ENCODE assay signal across 30 mouse cellular contexts in the genomic region with DNA sequence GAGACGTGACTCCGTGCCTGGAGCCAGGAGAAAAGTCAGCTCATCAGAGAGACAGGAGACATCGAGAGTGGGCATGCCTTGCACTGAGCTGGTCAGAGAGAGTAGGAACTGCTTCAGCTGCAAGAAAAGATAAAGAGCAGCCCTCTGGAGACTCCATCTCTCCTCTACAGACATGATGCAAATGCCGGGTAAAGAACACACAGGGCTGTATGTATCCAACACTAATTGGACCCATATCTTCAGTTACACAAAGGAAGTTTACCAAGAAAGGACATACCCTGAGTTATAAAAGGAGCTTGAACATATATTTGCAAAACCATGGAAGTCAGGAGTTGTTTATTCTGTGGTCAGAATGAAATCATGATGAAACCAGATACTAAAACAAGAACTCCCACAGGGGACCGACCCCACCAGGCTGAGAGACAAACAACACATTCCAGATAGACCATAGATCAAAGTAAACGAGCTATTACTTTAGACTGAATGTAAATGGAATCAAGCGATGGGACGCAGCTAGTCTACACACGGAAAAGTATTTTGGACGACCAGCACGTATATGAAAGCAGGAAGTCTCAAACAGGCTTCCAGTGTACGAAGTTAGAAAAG.
DNase-seq lines count a peak whose midpoint lies in the region; ATAC-seq and TF ChIP-seq lines count a peak whose summit lies in the region.
"Had no signal": no experiment of that assay in that cellular context is flagged by ENCODE, and none has a peak within 500 bp of the region (broad histone marks: within the 10 kb centered on the region; RNA-seq: fewer than 3 reads in every experiment).

No protein-coding gene starts in this region.

- DNase-seq in forebrain, embryonic 10.5 days (ENCODE audit: extremely low spot score, low spot score), result no peak
- DNase-seq in lung, postnatal 14 days, result no peak
- peak; percentile 80 for DNase-seq in embryonic facial prominence, embryonic 14.5 days (ENCODE audit: low spot score)
- DNase-seq: adrenal gland, postnatal 14 days; cerebellum, adult 11 months; cerebellum, adult 9-10 months; cerebellum, postnatal 36 days; gastrocnemius, adult 2 months; gastrocnemius, postnatal 36 days; heart, adult 18-20 months; heart, postnatal 10 days; kidney, postnatal 4 days; midbrain, embryonic 14.5 days; right cerebral cortex, postnatal 14 days; thymus, postnatal 14 days had no signal

- H3K36me3 ChIP-seq in forebrain, embryonic 15.5 days, result no peaks in the 10 kb centered on the region
- no peaks in the 10 kb centered on the region for H3K36me3 ChIP-seq in forebrain, embryonic 10.5 days (replicated peaks)
- H3K36me3 ChIP-seq in intestine, embryonic 16.5 days (ENCODE audit: control insufficient read depth, insufficient read depth, low read length), result 0 out of 2 replicates have a peak, but pooled peaks cover 1% of the 10 kb centered on the region
- no peaks in the 10 kb centered on the region; the same call in 1 of the 2 replicates for H3K36me3 ChIP-seq in intestine, postnatal 0 days (ENCODE audit: control insufficient read depth, insufficient read depth)
- H3K36me3 ChIP-seq in lung, embryonic 16.5 days (ENCODE audit: control insufficient read depth, insufficient read depth, low read length), result peaks cover 5% of the 10 kb centered on the region; the same call in 1 of the 2 replicates
- H3K36me3 ChIP-seq in embryonic facial prominence, embryonic 14.5 days (ENCODE audit: control insufficient read depth, insufficient read depth, low read length), result no peaks in the 10 kb centered on the region
- H3K36me3 ChIP-seq: G1E; hindbrain, embryonic 15.5 days had no signal

- H3K4me3 ChIP-seq in forebrain, embryonic 15.5 days, result no peak overlapping the region
- H3K4me3 ChIP-seq in forebrain, embryonic 10.5 days, result no peak overlapping the region
- H3K4me3 ChIP-seq in intestine, embryonic 16.5 days (ENCODE audit: low read length), result no peak overlapping the region
- H3K4me3 ChIP-seq in intestine, postnatal 0 days (ENCODE audit: low read depth, low read length), result no peak overlapping the region
- no peak overlapping the region for H3K4me3 ChIP-seq in lung, embryonic 16.5 days (ENCODE audit: low read length)
- no peak overlapping the region for H3K4me3 ChIP-seq in embryonic facial prominence, embryonic 14.5 days (ENCODE audit: low read depth, low read length)
- H3K4me3 ChIP-seq: forebrain, embryonic 13.5 days; gastrocnemius, adult 2 months; heart, embryonic 13.5 days; hindbrain, embryonic 15.5 days; kidney, embryonic 15.5 days; limb, embryonic 13.5 days had no signal

- H3K9ac ChIP-seq in forebrain, embryonic 15.5 days (replicated peaks), result no peak overlapping the region
- no peak overlapping the region for H3K9ac ChIP-seq in intestine, embryonic 16.5 days (ENCODE audit: low read depth, low read length)
- no peak overlapping the region for H3K9ac ChIP-seq in intestine, postnatal 0 days (ENCODE audit: low read depth, low read length)
- no peak overlapping the region for H3K9ac ChIP-seq in lung, embryonic 16.5 days (ENCODE audit: low read length)
- H3K9ac ChIP-seq in embryonic facial prominence, embryonic 14.5 days (ENCODE audit: low read depth, low read length), result no peak overlapping the region
- H3K9ac ChIP-seq: forebrain, embryonic 13.5 days; heart, embryonic 13.5 days; hindbrain, embryonic 15.5 days; kidney, embryonic 15.5 days; limb, embryonic 13.5 days had no signal

- ATAC-seq in forebrain, embryonic 15.5 days (replicated peaks), result no peak
- no peak for ATAC-seq in intestine, embryonic 16.5 days
- ATAC-seq in intestine, postnatal 0 days, result no peak
- ATAC-seq in lung, embryonic 16.5 days (ENCODE audit: low read depth), result peak; percentile 79
- peak; percentile 49 for ATAC-seq in embryonic facial prominence, embryonic 14.5 days (ENCODE audit: low read depth)
- no peak for ATAC-seq in erythroid progenitor cell, adult 5-6 weeks (replicated peaks; ENCODE audit: low FRiP score, poor library complexity, severe bottlenecking)
- ATAC-seq: forebrain, embryonic 13.5 days; inflammation-experienced regulatory T-cells, adult 6 months; Patski had no signal

- no peak for TF ChIP-seq CTCF in intestine, postnatal 0 days (IDR thresholded peaks at IDR 0.05; ENCODE audit: low read depth)

- H3K9me3 ChIP-seq in forebrain, embryonic 15.5 days, result no peaks in the 10 kb centered on the region
- H3K9me3 ChIP-seq in forebrain, embryonic 10.5 days, result no peaks in the 10 kb centered on the region
- H3K9me3 ChIP-seq in intestine, embryonic 16.5 days (ENCODE audit: control insufficient read depth, low read length), result no peaks in the 10 kb centered on the region
- H3K9me3 ChIP-seq in intestine, postnatal 0 days (ENCODE audit: control insufficient read depth), result no peaks in the 10 kb centered on the region
- no peaks in the 10 kb centered on the region for H3K9me3 ChIP-seq in lung, embryonic 16.5 days (ENCODE audit: control insufficient read depth, low read length)
- no peaks in the 10 kb centered on the region for H3K9me3 ChIP-seq in embryonic facial prominence, embryonic 14.5 days (ENCODE audit: control insufficient read depth, low read length)
- H3K9me3 ChIP-seq: forebrain, embryonic 13.5 days; G1E; heart, embryonic 13.5 days; hindbrain, embryonic 15.5 days; kidney, embryonic 15.5 days; limb, embryonic 13.5 days had no signal

- H3K4me2 ChIP-seq in forebrain, embryonic 15.5 days (replicated peaks), result no peak overlapping the region
- H3K4me2 ChIP-seq in intestine, embryonic 16.5 days (ENCODE audit: low read depth, low read length), result no peak overlapping the region
- no peak overlapping the region for H3K4me2 ChIP-seq in intestine, postnatal 0 days (replicated peaks; ENCODE audit: low read depth)
- 0 out of 2 replicates have a peak overlapping the region, but pooled peaks have one; percentile 12 for H3K4me2 ChIP-seq in lung, embryonic 16.5 days (ENCODE audit: low read depth, low read length)
- H3K4me2 ChIP-seq in embryonic facial prominence, embryonic 14.5 days (ENCODE audit: low read depth, low read length), result no peak overlapping the region
- H3K4me2 ChIP-seq: forebrain, embryonic 13.5 days; heart, embryonic 13.5 days; hindbrain, embryonic 15.5 days; kidney, embryonic 15.5 days; limb, embryonic 13.5 days; liver, embryonic 11.5 days had no signal

- H3K27ac ChIP-seq in forebrain, embryonic 15.5 days (replicated peaks), result peak overlapping the region; percentile 65; the same call in 1 of the 2 replicates
- no peak overlapping the region for H3K27ac ChIP-seq in forebrain, embryonic 10.5 days
- 0 out of 2 replicates have a peak overlapping the region, but pooled peaks have one; percentile 20 for H3K27ac ChIP-seq in intestine, embryonic 16.5 days (ENCODE audit: low read length)
- no peak overlapping the region for H3K27ac ChIP-seq in intestine, postnatal 0 days (ENCODE audit: low read depth, low read length)
- peak overlapping the region; percentile 79 for H3K27ac ChIP-seq in lung, embryonic 16.5 days (ENCODE audit: low read length)
- H3K27ac ChIP-seq in embryonic facial prominence, embryonic 14.5 days (replicated peaks; ENCODE audit: low read depth, low read length), result peak overlapping the region; percentile 63
- H3K27ac ChIP-seq: forebrain, embryonic 13.5 days; gastrocnemius, adult 2 months; heart, embryonic 13.5 days; hindbrain, embryonic 15.5 days; kidney, embryonic 15.5 days; limb, embryonic 13.5 days; macrophage had no signal

- H3K27me3 ChIP-seq in forebrain, embryonic 15.5 days, result 0 out of 2 replicates have a peak, but pooled peaks cover 6% of the 10 kb centered on the region
- peaks cover 28% of the 10 kb centered on the region for H3K27me3 ChIP-seq in forebrain, embryonic 10.5 days (ENCODE audit: poor library complexity, severe bottlenecking)
- H3K27me3 ChIP-seq in intestine, embryonic 16.5 days (replicated peaks; ENCODE audit: control insufficient read depth, insufficient read depth, low read length), result peaks cover 5% of the 10 kb centered on the region
- peaks cover 8% of the 10 kb centered on the region for H3K27me3 ChIP-seq in intestine, postnatal 0 days (replicated peaks; ENCODE audit: control insufficient read depth, insufficient read depth, low read length)
- H3K27me3 ChIP-seq in lung, embryonic 16.5 days (ENCODE audit: control insufficient read depth, insufficient read depth, low read depth, low read length), result peaks cover 8% of the 10 kb centered on the region; the same call in 1 of the 2 replicates
- 0 out of 2 replicates have a peak, but pooled peaks cover 5% of the 10 kb centered on the region for H3K27me3 ChIP-seq in embryonic facial prominence, embryonic 14.5 days (replicated peaks; ENCODE audit: control insufficient read depth, insufficient read depth, low read length)

- WGBS in forebrain, embryonic 15.5 days, result 53% methylated on average over 12 of the region's 12 CpGs
- 84% methylated on average over 12 of the region's 12 CpGs for WGBS in forebrain, embryonic 10.5 days
- 36% methylated on average over 12 of the region's 12 CpGs for WGBS in intestine, embryonic 16.5 days
- 38% methylated on average over 12 of the region's 12 CpGs for WGBS in intestine, postnatal 0 days
- WGBS in lung, embryonic 16.5 days, result 24% methylated on average over 12 of the region's 12 CpGs
- 27% methylated on average over 12 of the region's 12 CpGs for WGBS in embryonic facial prominence, embryonic 14.5 days

- H3K4me1 ChIP-seq in forebrain, embryonic 15.5 days, result peaks cover 7% of the 10 kb centered on the region
- H3K4me1 ChIP-seq in forebrain, embryonic 10.5 days, result peaks cover 15% of the 10 kb centered on the region
- H3K4me1 ChIP-seq in intestine, embryonic 16.5 days (ENCODE audit: control insufficient read depth, insufficient read depth, low read length), result peaks cover 5% of the 10 kb centered on the region; the same call in 1 of the 2 replicates
- no peaks in the 10 kb centered on the region; the same call in 1 of the 2 replicates for H3K4me1 ChIP-seq in intestine, postnatal 0 days (replicated peaks; ENCODE audit: control insufficient read depth, insufficient read depth, low read length)
- peaks cover 3% of the 10 kb centered on the region for H3K4me1 ChIP-seq in lung, embryonic 16.5 days (replicated peaks; ENCODE audit: control insufficient read depth, insufficient read depth, low read length)
- peaks cover 10% of the 10 kb centered on the region; the same call in 1 of the 2 replicates for H3K4me1 ChIP-seq in embryonic facial prominence, embryonic 14.5 days (ENCODE audit: control insufficient read depth, insufficient read depth, low read length)

Comparison
In these comparisons a context has a peak if more than half of its experiments do, and no peak if none do; other contexts are left out.
1. H3K27ac ChIP-seq: peak in forebrain, embryonic 15.5 days (single experiment), intestine, embryonic 16.5 days (single experiment), lung, embryonic 16.5 days (single experiment) and embryonic facial prominence, embryonic 14.5 days (single experiment); none in forebrain, embryonic 10.5 days (single experiment) and intestine, postnatal 0 days (single experiment).
2. ATAC-seq: peak in lung, embryonic 16.5 days (single experiment) and embryonic facial prominence, embryonic 14.5 days (single experiment); none in forebrain, embryonic 15.5 days (single experiment), intestine, embryonic 16.5 days (single experiment), intestine, postnatal 0 days (single experiment) and erythroid progenitor cell, adult 5-6 weeks (single experiment).